In genomic region chr2:153443434-153444240, GRCm38 (mm10) we compare ENCODE assay signal across 8 mouse cellular contexts. TPM values are rescaled to one million over a fixed set of nuclear protein-coding genes. Genes with fewer than 3 reads are reported as not detected.
DNase-seq lines count a peak whose midpoint lies in the region; ATAC-seq lines count a peak whose summit lies in the region.

No protein-coding gene starts in this region.

- peaks cover 71% of the 10 kb centered on the region for H3K4me1 ChIP-seq in heart, embryonic 10.5 days
- peaks cover 60% of the 10 kb centered on the region for H3K4me1 ChIP-seq in kidney, embryonic 15.5 days

- H3K4me2 ChIP-seq in kidney, embryonic 15.5 days: peak overlapping the region; percentile 97

- H3K36me3 ChIP-seq in heart, embryonic 10.5 days: no peaks in the 10 kb centered on the region
- H3K36me3 ChIP-seq in kidney, embryonic 15.5 days: no peaks in the 10 kb centered on the region

- WGBS in heart, embryonic 10.5 days: under 1% methylated on average over 59 of the region's 59 CpGs
- under 1% methylated on average over 59 of the region's 59 CpGs for WGBS in kidney, embryonic 15.5 days

- H3K9me3 ChIP-seq in heart, embryonic 10.5 days: no peaks in the 10 kb centered on the region
- no peaks in the 10 kb centered on the region for H3K9me3 ChIP-seq in kidney, embryonic 15.5 days (replicated peaks)

- peak; percentile 28 to 55 for DNase-seq in left cerebral cortex, adult 18-20 months (ENCODE audit: low spot score in 2 of 2)
- no peak for DNase-seq in left cerebral cortex, postnatal 4 days
- peak; percentile 39 to 53 for DNase-seq in cerebellum, postnatal 25 days
- peak; percentile 81 for DNase-seq in heart, embryonic 10.5 days (ENCODE audit: low spot score)
- DNase-seq in lung, postnatal 14 days: peak; percentile 47
- DNase-seq in right cerebral cortex, postnatal 25 days: peak; percentile 57
- DNase-seq in layer of hippocampus, adult 8-10 months (ENCODE audit: low spot score in 2 of 2): no peak

- ATAC-seq in kidney, embryonic 15.5 days (replicated peaks; ENCODE audit: low FRiP score): peak; percentile 50

- no peaks in the 10 kb centered on the region for H3K27me3 ChIP-seq in heart, embryonic 10.5 days (ENCODE audit: insufficient read depth, poor library complexity, severe bottlenecking)
- no peaks in the 10 kb centered on the region for H3K27me3 ChIP-seq in kidney, embryonic 15.5 days

- H3K4me3 ChIP-seq in heart, embryonic 10.5 days: peak overlapping the region; percentile 81
- peak overlapping the region; percentile 80 for H3K4me3 ChIP-seq in kidney, embryonic 15.5 days (replicated peaks)

- peak overlapping the region; percentile 94 for H3K27ac ChIP-seq in heart, embryonic 10.5 days
- peak overlapping the region; percentile 94 for H3K27ac ChIP-seq in kidney, embryonic 15.5 days

- H3K9ac ChIP-seq in kidney, embryonic 15.5 days: peak overlapping the region; percentile 94

- intact Hi-C loops in left cerebral cortex, postnatal 4 days (cut with DNase I): no loop called here

RNA-seq across cellular contexts. Expression of gene 4930404H24Rik, which starts 49.0 kb away (rescaled TPM):
- 1 to 10 TPM in 1 of 2 experiments, not detected in 1; 1.3 TPM for total RNA-seq in left cerebral cortex, adult 18-20 months (2021)
- total RNA-seq in left cerebral cortex, postnatal 4 days (2021): not detected
- polyA plus RNA-seq in heart, embryonic 10.5 days (2016; fragmentation: Nextera tagmentation; extraction: Ambion mirVana): not detected in 2 replicates
- polyA plus RNA-seq in kidney, embryonic 15.5 days (2015; fragmentation: Nextera tagmentation; extraction: Ambion mirVana): not detected in 2 replicates
- 1 to 10 TPM in 1 of 4 experiments, not detected in 3; 1.8 TPM for total RNA-seq in layer of hippocampus, adult 8-10 months (2022)

Comparison
In these comparisons a context has a peak if more than half of its experiments do, and no peak if none do; other contexts are left out.
1. DNase-seq: peak in left cerebral cortex, adult 18-20 months (2 of 2), cerebellum, postnatal 25 days (2 of 2), heart, embryonic 10.5 days (single experiment), lung, postnatal 14 days (single experiment) and right cerebral cortex, postnatal 25 days (single experiment); none in left cerebral cortex, postnatal 4 days (single experiment) and layer of hippocampus, adult 8-10 months (0 of 2).